Mouse (Mus musculus): Measurements from ENCODE around the gene Gna15.

DNA sequence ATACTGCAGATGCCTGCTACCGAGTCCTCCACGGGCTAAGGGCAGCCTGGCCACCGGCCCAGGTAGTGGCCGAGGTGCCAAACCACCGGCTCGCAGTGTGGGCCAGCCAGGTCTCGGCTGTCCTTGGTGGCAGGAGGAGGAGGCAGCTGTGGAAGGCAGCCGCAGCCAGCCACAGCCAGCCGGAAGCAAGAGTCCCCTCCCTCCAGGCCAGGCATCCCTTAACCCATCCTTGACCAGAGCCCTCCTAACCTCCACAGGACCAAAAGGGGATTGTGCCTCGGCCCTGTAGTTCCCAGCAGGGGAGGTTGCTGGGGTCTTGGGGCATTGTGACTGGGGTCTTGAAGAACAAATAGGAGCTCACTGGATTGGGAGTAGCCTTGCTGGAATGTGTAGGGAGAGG is 40.2 kb upstream of the Gna15 start:
- TF ChIP-seq CTCF (IDR thresholded peaks at IDR 0.05; ENCODE audit: extremely low read depth, insufficient read depth, insufficient read length, insufficient replicate concordance) (no peak), POLR2A (IDR thresholded peaks at IDR 0.05; ENCODE audit: low read depth, low read length) (no peak)

Data from spleen, adult 2 months (tissue).